16 mouse cellular contexts compared by ENCODE assay signal in genomic region chr5:33587498-33588058, GRCm38 (mm10). TPM values are rescaled to one million over a fixed set of nuclear protein-coding genes. Genes with fewer than 3 reads are reported as not detected.
"Had no signal": no experiment of that assay in that cellular context is flagged by ENCODE, and none has a peak within 500 bp of the region (broad histone marks: within the 10 kb centered on the region; RNA-seq: fewer than 3 reads in every experiment).

No protein-coding gene starts in this region.

- H3K4me1 ChIP-seq: liver, embryonic 15.5 days had no signal

- H3K36me3 ChIP-seq: limb, embryonic 10.5 days; liver, embryonic 15.5 days had no signal

- DNase-seq: kidney, adult 8-10 months; kidney, postnatal 36 days; lung, adult 2 months; lung, postnatal 36 days; retina, postnatal 1 day; spleen, adult 18-20 months; thymus, adult 18-20 months; thymus, postnatal 14 days had no signal

- H3K9ac ChIP-seq: liver, embryonic 15.5 days had no signal

- H3K27ac ChIP-seq: layer of hippocampus, adult 2 months; limb, embryonic 10.5 days; liver, embryonic 15.5 days had no signal

- ATAC-seq: intestine, embryonic 16.5 days; lung, postnatal 0 days had no signal

- H3K4me3 ChIP-seq: layer of hippocampus, adult 2 months; limb, embryonic 10.5 days; liver, embryonic 15.5 days had no signal

- H3K27me3 ChIP-seq: liver, embryonic 15.5 days had no signal

- H3K9me3 ChIP-seq: limb, embryonic 10.5 days; liver, embryonic 15.5 days had no signal

- H3K4me2 ChIP-seq: liver, embryonic 11.5 days; liver, embryonic 15.5 days; midbrain, embryonic 11.5 days had no signal

RNA-seq across cellular contexts. Expression of gene Gm9903, which starts 42.1 kb away (rescaled TPM):
- total RNA-seq: midbrain, postnatal 0 days had no signal
